Mouse (Mus musculus): ENCODE measurements at regions not wholly inside any gene's neighbourhood (a gene's known extent, or its start where the extent isn't known, plus 50 kb on each side); places are given as distances from the start of the nearest gene placed in this dataset.

- TF ChIP-seq CHD2 (IDR thresholded peaks at IDR 0.05; ENCODE audit: low read length): no peak
- no peak for TF ChIP-seq CTCF (conservative IDR thresholded peaks at IDR 0.05 in 1 of 2, IDR thresholded peaks at IDR 0.05 in 1 of 2; ENCODE audit: low read depth in 2 of 2, low read length in 2 of 2)
- no peak for TF ChIP-seq NELFE (IDR thresholded peaks at IDR 0.05; ENCODE audit: low read depth, low read length)
- no peak for TF ChIP-seq MYC (IDR thresholded peaks at IDR 0.05; ENCODE audit: low read depth, low read length)
- TF ChIP-seq JUN (IDR thresholded peaks at IDR 0.05; ENCODE audit: insufficient read depth, low read depth, low read length): no peak
- TF ChIP-seq ZNF384 (IDR thresholded peaks at IDR 0.05; ENCODE audit: low read depth, low read length): no peak
- TF ChIP-seq POLR2A (IDR thresholded peaks at IDR 0.05; ENCODE audit: low read depth, low read length): no peak
- TF ChIP-seq POLR2AphosphoS2 (IDR thresholded peaks at IDR 0.05; ENCODE audit: low read depth, low read length): no peak
- no peak for TF ChIP-seq UBTF (IDR thresholded peaks at IDR 0.05; ENCODE audit: low read depth, low read length)
- TF ChIP-seq SMC3 (IDR thresholded peaks at IDR 0.05; ENCODE audit: low read depth, low read length): no peak
- TF ChIP-seq USF1 (IDR thresholded peaks at IDR 0.05; ENCODE audit: low read depth, low read length): no peak
- no peak for TF ChIP-seq ZKSCAN1 (IDR thresholded peaks at IDR 0.05; ENCODE audit: borderline replicate concordance, low read depth, low read length)
Observed at GRCm38 (mm10) chr2:92781451-92781850, 133.4 kb upstream of the Syt13 start.
